Mouse (Mus musculus) cerebellum, postnatal 14 days (tissue): Measurements from ENCODE around the gene Rnf39.

Experiments
- DNase-seq, 2 experiments: peaks; one replicate each; pipeline ENCODE4 v3.0.0; 2021; ENCODE audit warnings: mixed read lengths in 2 of 2

Rnf39 gene

GRCm38 (mm10) chr17:36943691-36944090 is 973 bp downstream of the Rnf39 start:
- DNase-seq, result no peak

- DNase-seq, result peak in 1 of 2 experiments; percentile 38
These were observed 1.5 kb downstream of the Rnf39 start for GRCm38 (mm10) chr17:36944121-36944775.

DNA sequence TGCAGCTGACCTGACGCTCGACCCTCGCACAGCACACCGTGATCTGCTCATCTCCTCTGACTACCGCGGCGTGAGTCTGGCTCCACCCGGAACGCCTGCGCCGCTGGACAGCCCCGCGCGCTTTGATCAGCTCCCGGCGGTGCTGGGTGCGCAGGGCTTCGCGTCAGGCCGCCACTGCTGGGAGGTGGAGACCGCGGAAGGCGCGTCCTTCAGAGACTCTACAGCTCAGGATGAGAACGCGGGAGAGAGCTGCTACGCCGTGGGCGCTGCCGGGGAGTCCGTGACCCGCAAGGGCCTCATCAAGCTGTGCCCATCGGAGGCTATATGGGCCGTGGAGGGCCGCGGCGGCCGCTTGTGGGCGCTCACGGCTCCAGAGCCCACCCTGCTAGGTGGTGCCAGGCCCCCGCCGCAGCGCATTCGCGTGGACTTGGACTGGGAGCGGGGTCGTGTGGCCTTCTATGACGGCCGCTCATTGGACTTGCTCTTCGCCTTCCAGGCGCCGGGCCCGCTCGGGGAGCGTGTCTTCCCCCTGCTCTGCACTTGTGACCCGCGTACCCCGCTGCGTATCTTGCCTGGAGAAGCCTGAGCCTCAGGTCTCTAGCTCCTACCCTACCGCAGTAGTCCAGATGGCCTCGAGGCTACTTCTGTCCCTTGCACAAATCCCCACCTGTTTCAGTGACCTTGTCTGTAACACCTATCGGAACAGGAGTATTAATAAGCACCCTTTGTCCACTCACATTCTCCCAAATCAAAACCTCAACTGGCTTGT is 4.5 kb downstream of the Rnf39 start:
- DNase-seq, result peak; percentile 76 to 79

DNA sequence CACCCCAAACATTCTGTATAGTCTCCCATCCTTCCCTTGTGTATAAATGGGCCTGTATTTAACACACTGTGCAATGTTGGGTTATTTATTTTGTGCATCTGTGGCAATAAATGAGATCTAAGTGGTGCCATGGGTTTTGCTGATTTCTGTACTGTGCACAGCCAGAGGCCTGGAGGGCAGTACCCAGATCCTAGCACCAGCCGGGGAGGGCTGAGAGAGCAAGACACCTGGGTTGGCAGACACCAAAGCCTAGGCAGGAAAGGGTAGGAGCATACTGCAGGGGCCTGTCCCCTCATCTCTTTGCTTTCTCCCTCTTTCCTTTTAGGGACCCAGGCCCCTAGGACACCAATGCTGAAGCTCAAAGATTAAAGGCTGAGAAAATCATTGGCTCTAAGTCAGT is 5.6 kb downstream of the Rnf39 start:
- no peak for DNase-seq

DNA sequence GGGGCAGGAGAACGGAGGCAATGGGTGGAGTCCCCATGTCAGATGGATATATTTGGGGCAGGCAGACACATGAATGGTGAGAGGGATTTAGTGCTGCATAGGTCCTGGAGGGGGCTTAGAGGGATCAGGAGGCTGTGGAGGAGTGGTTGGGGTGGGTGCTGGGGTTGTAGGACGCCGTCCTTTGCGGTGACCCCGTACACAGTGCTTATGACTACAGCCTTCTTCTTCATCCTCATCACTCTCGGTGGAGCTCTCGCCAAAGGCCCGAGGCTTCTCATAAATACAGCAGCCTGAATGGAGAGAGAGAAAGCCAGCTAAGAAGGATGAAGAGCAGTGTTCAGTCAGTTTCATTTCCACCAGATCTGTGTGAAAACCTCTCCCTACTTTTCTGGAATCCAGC is 6.5 kb downstream of the Rnf39 start:
- DNase-seq, result no peak

DNA sequence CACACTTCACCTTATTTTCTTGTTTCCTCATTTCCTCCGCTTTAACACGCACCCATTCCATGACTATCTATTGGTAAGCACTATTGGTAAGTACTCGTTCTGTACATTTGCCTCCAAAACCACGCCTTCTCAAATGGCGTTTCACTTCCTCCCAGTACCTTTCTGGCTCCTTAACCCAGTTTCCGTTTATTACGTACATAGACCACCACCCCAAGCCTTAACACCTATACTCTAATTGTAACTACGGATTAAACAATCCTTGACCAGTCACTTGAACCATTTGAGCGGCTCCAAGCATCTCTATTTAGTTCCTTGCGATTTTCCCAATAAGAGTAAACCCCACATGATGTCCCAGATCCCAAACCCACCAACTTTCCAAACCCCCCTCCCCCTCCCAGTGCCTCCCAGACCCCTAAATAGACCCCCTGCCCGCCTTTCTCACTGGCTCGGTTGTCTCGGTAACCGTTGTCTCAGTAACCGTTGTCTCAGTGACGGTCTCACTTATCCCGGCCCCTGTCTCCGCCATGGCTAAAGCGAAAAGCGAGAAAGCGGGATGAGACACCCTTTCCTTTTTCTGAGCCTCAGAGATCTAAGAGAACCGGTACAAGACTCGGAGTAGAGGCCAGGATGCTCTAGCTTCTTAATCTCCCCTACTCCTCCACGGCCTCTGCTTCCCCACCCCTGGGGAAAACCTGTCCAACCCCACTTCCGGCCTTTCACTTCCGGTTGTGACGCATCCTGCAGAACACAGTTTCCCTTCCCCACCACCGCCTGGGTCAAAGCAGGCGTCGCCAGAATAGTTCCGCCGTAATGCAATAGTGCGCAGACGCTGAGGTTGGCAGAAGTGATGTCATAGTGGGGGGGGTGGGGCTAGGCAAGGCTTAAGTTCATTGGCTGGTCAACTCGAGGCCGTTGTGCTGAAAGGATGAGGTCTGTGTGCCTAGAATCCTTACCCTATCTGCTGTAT is 8.5 kb downstream of the Rnf39 start, which contains the start of gene Ppp1r11:
Ppp1r11 (minus strand) TSS at position 761 of the 967 bp plus-strand sequence.
- peak; percentile 97 for DNase-seq

- DNase-seq, result no peak
These were observed 9.9 kb downstream of the Rnf39 start for GRCm38 (mm10) chr17:36952631-36953030.

- no peak for DNase-seq
These were observed 10.3 kb downstream of the Rnf39 start for GRCm38 (mm10) chr17:36953062-36953461.

DNA sequence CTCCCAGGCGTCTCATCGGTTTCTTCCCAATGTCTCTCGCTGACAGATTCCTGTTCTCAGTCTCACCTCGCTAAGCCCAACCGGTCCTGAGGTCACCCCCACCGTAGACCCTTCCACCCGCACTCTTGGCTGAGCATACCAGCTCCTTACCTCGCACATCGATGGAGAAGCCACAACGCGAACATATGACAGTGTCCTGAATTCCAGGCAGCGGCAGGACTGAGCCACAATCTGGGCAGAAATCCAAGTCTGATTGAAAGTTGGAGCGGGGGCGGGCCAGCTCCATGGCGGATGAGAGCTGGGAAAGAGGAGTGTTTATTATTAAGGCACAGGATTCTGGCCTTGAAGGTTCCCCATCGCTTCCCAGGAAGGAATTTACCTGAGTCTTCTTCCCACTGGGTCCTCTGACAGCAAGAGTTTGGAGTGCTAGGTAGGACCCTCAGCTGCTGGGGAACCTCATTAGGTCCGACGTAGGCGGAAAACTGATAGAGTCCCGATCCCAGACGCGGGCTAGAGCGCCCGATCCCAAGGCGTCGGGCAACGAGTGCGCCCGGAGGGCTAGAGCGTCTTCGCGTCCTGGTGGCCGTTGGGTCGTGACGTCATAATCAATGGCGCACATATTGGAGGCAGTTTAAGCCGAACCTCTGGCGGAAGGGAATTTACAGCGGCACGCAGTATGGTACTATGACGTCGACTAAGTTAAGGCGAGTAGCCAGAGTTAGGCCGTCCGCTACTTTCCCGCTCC is 15.5 kb downstream of the Rnf39 start, which contains the start of the genes Znrd1 and Znrd1as:
Znrd1 (minus strand) TSS at position 561 of the 745 bp plus-strand sequence.
Znrd1as (plus strand) TSS at position 594 of the 745 bp plus-strand sequence.
- peak; percentile 93 to 95 for DNase-seq

DNA sequence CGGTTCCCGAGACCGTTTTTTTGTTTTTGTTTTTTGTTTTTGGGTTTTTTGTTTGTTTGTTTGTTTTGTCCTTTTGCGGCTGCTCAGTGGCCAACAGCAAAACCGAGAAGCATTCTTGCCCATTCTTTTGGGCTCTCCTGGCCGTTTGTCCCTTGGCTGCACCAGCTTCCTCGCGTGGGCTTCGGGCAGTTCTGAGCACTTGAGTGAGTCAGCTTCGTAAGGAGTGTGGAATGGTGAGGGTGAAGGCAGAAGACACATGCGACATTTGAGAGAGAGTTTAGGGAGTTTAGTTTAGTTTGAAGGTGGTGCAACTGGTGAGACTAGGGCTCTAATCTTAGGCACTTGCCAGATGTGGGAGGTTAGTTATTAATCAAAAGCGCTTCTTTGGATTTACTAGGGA is 16.2 kb downstream of the Rnf39 start:
- peak in 1 of 2 experiments; percentile 23 for DNase-seq

DNA sequence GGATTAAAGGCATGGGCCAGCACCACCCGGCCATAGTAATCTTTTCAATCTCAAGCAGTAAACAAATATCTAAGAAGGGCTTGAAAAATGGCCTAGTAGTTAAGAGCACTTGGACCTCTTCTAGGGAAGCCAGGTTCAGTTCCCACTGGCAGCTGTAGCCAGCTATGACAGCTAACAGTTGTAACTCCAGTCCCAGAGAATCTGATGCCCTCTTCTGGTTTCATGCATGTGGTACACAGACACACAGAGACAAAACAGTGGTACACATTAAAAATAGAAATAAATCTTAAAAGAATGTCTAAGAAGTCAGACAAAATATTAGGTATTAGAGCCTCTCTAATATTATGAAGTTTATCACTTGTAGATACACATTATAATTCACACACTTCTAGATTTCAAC is 18.4 kb downstream of the Rnf39 start:
- no peak for DNase-seq

GRCm38 (mm10) chr17:36966875-36967274 is 24.2 kb downstream of the Rnf39 start:
- no peak for DNase-seq

- DNase-seq, result no peak
These were observed 27.7 kb downstream of the Rnf39 start for GRCm38 (mm10) chr17:36970316-36970890.

DNA sequence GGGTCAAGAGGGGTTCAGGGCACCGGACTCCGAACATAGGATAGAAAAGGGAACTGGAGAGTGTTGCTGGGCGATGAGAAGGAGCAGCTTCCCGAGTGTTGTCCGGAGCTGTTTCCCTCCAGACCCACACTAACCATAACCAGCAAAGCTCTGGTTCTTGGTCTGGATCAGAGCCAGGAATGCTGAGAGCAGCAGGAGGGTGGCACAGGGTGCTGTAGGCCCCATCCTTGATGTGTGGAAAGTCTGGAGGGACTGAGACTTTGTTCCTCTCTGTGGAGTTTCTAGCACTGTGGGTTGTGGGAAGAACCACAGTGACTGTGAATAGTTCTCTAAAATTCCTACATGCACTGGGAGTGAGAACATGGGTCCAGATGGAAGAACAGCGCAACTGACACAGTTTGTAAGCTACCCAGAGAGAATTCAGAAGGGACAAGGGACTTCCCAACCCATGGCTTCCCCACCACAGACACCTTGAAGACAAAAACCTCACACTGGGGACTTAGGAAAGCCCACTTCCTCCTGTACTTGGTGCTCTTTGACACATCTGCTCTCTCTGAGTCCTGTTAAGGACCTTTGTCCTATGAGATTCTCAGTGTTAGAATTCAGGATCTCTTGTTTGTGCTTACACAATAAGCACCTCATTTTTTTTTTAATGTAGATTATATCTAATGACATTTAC is 28.6 kb downstream of the Rnf39 start:
- DNase-seq, result no peak

GRCm38 (mm10) chr17:36972791-36973190 is 30.1 kb downstream of the Rnf39 start:
- DNase-seq, result no peak

- no peak for DNase-seq
These were observed 30.6 kb downstream of the Rnf39 start for GRCm38 (mm10) chr17:36973271-36973787.

DNA sequence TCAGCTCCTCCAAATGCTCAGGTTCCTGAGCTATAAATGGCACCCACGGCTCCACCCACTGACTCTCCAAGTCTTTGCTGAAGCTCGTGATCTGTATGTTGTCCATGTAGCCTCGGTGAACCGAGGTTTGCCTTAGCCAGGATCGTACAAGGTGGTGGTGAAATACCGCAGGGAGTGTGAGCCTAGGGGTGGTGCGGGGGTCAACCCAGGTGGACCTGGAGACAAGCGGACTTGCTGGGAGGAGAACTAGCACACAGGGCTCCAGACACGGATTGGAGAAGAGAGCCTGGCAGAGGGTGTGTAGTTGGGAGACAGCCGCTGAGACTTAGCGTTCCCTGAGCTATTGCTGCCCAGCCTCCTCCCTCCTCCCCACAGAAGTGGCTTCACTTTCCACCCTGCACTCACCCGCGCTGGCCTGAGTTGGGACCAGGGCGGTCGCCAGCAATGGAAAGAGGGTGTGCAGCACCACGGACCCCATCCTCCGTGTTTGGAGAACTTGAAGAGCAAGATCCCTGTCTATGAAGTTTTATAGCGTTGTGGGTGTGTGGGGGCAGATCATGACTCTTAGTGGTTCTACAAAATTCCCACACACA is 38.6 kb downstream of the Rnf39 start, which contains the start of gene 2410137M14Rik:
2410137M14Rik (minus strand) TSS at position 17 of the 593 bp plus-strand sequence.
- no peak for DNase-seq

DNA sequence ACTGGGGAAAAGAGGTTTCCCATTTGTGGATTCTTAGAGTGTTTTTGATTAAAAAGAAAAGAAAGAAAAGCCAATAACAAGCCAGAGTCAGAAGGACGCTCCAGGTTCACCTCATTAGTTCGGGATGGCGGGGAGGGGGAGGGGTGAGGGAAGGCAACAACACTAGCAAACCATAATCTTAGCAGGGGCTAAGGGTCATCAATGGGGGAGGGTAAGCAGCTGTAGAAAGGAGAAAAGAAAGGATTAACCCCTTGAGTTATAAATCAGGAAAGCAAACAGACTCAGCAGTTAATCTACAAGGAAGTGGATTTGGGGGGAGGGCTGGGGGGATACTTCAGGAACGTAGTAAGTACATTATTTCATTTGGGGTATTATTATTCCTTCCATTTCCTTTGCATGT is 39.1 kb downstream of the Rnf39 start:
- DNase-seq, result no peak

DNA sequence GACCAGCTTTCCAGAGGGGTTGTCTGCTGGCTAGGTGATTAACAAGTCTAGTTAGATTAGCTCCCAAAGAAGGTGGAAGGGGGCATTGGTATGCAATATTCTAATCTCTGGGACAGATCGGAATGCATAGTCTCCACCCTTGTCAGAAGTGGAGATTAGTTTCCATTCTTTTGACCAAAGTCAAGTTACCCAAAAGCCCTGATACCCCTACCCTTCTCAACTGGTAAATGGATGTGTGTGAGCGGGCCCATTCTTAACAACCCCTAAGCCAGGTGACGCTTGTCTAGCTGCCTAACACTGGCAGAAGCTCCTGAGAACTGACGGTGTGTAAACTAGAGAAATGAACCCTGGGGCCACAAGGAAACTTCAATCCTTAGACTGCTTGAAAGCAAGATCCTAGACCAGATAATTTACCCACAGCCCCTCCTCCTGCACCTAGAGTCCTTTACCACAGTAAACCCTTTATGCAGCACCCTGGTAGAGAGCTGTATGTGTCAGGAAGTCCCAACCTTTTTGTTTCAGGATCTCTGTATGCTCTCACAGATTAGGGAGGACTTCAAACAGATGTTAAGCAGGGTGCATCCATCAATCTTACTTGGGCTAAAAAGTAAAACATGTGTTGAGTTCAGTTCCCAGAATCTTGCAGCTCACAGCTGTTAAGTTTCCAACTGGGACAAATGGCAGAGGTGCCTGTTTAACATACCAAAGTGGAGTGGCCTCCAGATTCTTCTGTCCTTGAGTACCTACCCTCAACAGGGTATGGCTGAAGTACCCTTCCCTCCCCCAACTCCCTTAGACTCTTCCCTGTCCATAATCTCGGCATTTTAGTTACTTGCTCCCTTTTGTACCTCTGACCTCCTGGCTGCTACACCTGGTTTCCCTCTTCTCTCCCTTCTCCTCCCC is 39.8 kb downstream of the Rnf39 start:
- no peak for DNase-seq
